ENCODE assay signal across 9 mouse cellular contexts in the genomic region with DNA sequence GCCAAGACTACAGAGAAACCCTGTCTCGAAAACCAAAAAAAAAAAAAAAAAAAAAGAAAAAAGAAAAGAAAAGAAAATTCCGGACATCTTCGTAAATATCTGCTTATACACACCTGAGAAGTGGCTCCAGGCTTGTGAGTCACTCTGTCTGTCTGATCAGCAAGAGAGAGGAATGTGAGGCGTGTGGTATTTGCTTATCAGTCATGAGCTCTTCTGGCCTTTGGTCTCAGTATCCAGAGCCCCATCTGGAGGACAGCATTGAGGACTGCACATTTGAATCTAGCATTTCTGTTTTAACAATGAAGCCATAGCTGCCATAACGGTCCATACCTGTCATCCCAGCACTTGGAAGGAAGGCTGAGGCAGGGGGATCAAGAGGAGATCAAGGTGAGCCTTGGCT. TPM values are rescaled to one million over a fixed set of nuclear protein-coding genes. Genes with fewer than 3 reads are reported as not detected.
DNase-seq lines count a peak whose midpoint lies in the region; ATAC-seq and TF ChIP-seq lines count a peak whose summit lies in the region.
"Had no signal": no experiment of that assay in that cellular context is flagged by ENCODE, and none has a peak within 500 bp of the region (broad histone marks: within the 10 kb centered on the region; RNA-seq: fewer than 3 reads in every experiment).

No protein-coding gene starts in this region.

- CTCF ChIA-PET in Patski (lab: Charles Lee): interaction anchor here (1.1 to 1.3 kb wide), 2 partner anchors 11 kb away, joined by 3 to 4 read pairs; no protein-coding TSS in a partner anchor

- DNase-seq in heart, adult 2 months: no peak
- no peak for DNase-seq in heart, postnatal 4 days
- DNase-seq in 416B (ENCODE audit: low read depth) (peak; percentile 64), Patski (ENCODE audit: low read depth, low spot score) (no peak)
- no peak for DNase-seq in thymus, postnatal 25 days
- DNase-seq in left cerebral cortex, postnatal 36 days (ENCODE audit: low spot score in 2 of 2): no peak
- no peak for DNase-seq in Muller cell, postnatal 12 days (ENCODE audit: inconsistent ontology term)
- DNase-seq: right cerebral cortex, postnatal 4 days had no signal

- H3K4me1 ChIP-seq in heart, adult 2 months (ENCODE audit: control insufficient read depth, insufficient read depth, low read length): no peaks in the 10 kb centered on the region
- H3K4me1 ChIP-seq in liver, embryonic 12.5 days: no peaks in the 10 kb centered on the region

- no peak overlapping the region for H3K4me2 ChIP-seq in liver, embryonic 12.5 days

- H3K36me3 ChIP-seq in heart, adult 2 months (ENCODE audit: control insufficient read depth, insufficient read depth, low read length): no peaks in the 10 kb centered on the region
- H3K36me3 ChIP-seq in liver, embryonic 12.5 days: 0 out of 2 replicates have a peak, but pooled peaks cover 3% of the 10 kb centered on the region

- H3K27ac ChIP-seq in heart, adult 2 months: no peak overlapping the region
- no peak overlapping the region for H3K27ac ChIP-seq in liver, embryonic 12.5 days

- TF ChIP-seq POLR2A in heart, adult 2 months (IDR thresholded peaks at IDR 0.05; ENCODE audit: insufficient read depth, low read depth, low read length): no peak

- in situ Hi-C loops in Patski (cut with MboI; ENCODE audit: low pct_unique_long_range_greater_than_20kb): no loop called here

- POLR2A ChIA-PET in Patski (lab: Charles Lee): interaction anchor here (0.6 kb wide), 1 partner anchor 78 kb away, joined by 4 read pairs; no protein-coding TSS in a partner anchor

- no peak overlapping the region for H3K9ac ChIP-seq in heart, adult 2 months (ENCODE audit: low read depth, low read length)
- no peak overlapping the region for H3K9ac ChIP-seq in liver, embryonic 12.5 days

- H3K79me2 ChIP-seq in heart, adult 2 months (replicated peaks; ENCODE audit: control insufficient read depth, insufficient read depth, low read length): no peaks in the 10 kb centered on the region

- peak; percentile 50; the same call in 1 of the 2 replicates for TF ChIP-seq EP300 in heart, adult 2 months (IDR thresholded peaks at IDR 0.05; ENCODE audit: insufficient read depth, low read depth, low read length)

- H3K9me3 ChIP-seq in liver, embryonic 12.5 days (replicated peaks): no peaks in the 10 kb centered on the region

- TF ChIP-seq CTCF in heart, adult 2 months (IDR thresholded peaks at IDR 0.05): peak; percentile 71
- peak; percentile 54 for TF ChIP-seq CTCF in Patski (IDR thresholded peaks at IDR 0.05)

- no peak overlapping the region for H3K4me3 ChIP-seq in heart, adult 2 months
- no peak overlapping the region for H3K4me3 ChIP-seq in liver, embryonic 12.5 days

- intact Hi-C loops in heart, adult 2 months (cut with DNase I): loop anchor here (2.0 to 5.0 kb wide), 2 partner anchors 131 to 252 kb away; partner anchors contain the start of gene Bdh2
- intact Hi-C loops in left cerebral cortex, postnatal 36 days (cut with DNase I): no loop called here

- no peak for ATAC-seq in Patski
- peak; percentile 65 for ATAC-seq in liver, embryonic 12.5 days

- no peaks in the 10 kb centered on the region for H3K27me3 ChIP-seq in heart, adult 2 months (ENCODE audit: control insufficient read depth, insufficient read depth, low read length)
- no peaks in the 10 kb centered on the region for H3K27me3 ChIP-seq in Patski
- H3K27me3 ChIP-seq in liver, embryonic 12.5 days (replicated peaks): no peaks in the 10 kb centered on the region

- WGBS in heart, adult 2 months: 47% methylated on average over 5 of the region's 5 CpGs
- WGBS in liver, embryonic 12.5 days (ENCODE audit: insufficient replicate concordance): 54% methylated on average over 4 of the region's 5 CpGs

RNA-seq across cellular contexts. Expression of gene Manba, which starts 48.7 kb away (rescaled TPM):
- total RNA-seq in heart, adult 2 months (2021): 10 to 100 TPM; 15.7 to 16.4 TPM
- polyA plus RNA-seq in heart, adult 2 months (2012; rRNA removed): 8.2 and 13.3 TPM in 2 replicates
- 10 to 100 TPM; 24.8 to 26.6 TPM for total RNA-seq in heart, postnatal 4 days (2021)
- polyA plus RNA-seq in Patski (2021): 177 TPM
- 6.8 and 7.3 TPM in 2 replicates for polyA plus RNA-seq in liver, embryonic 12.5 days (2016; fragmentation: Nextera tagmentation; extraction: Ambion mirVana)
- 1 to 10 TPM; 7.2 to 9.9 TPM for total RNA-seq in left cerebral cortex, postnatal 36 days (2021)
